Mouse (Mus musculus) adrenal gland, postnatal 10 days (tissue): ENCODE data around the gene Unk. TPM values are rescaled to one million over a fixed set of nuclear protein-coding genes. Genes with fewer than 3 reads are reported as not detected.

Source experiments
- DNase-seq: peaks from one replicate; pipeline ENCODE4 v3.0.0; 2021; ENCODE audit warnings: mixed read lengths
- long read RNA-seq, 2 experiments: library from polyadenylated mRNA; stranded (forward); transcript quantifications; one replicate each; pipeline ENCODE4 v2.0.0; 2021
- total RNA-seq, 2 experiments: library from RNA; stranded (reverse); gene quantifications; 2 replicates each; pipeline ENCODE4 v1.2.3; 2021

Gene Unk
- 10 to 100 TPM; 21.0 to 26.0 TPM for total RNA-seq
- long read RNA-seq, experiment 1, partial matches to known transcripts, result 6 of 7 reads
- long read RNA-seq, experiment 1, other reads (novel, unspliced or antisense), result 1 of 7 reads
- long read RNA-seq, experiment 2, partial matches to known transcripts, result 9 of 18 reads
- long read RNA-seq, experiment 2, other reads (novel, unspliced or antisense), result 4 of 18 reads

- DNase-seq, result peak; percentile 96
These were observed at the start of gene Unk for GRCm38 (mm10) chr11:116030088-116030897. TSS of gene Unk (plus strand) at chr11:116030322.

DNA sequence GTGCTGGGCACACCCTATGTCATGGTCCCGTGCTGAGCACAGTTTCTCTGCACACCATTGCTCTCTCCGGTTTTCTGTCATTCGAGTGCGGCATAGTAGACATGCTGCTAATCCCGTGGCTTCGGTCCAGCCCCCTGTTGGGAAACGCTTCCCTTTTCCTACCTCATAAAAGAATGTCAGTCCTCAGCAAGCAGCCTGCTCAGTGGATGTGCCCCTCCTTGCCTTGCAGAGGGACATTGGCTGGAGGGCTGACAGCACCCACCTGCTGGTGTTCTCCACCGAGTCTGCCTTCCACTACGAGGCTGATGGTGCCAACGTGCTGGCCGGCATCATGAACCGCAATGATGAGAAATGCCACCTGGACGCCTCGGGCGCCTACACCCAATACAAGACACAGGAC is 47.6 kb upstream of the Unk start:
- DNase-seq, result no peak

DNA sequence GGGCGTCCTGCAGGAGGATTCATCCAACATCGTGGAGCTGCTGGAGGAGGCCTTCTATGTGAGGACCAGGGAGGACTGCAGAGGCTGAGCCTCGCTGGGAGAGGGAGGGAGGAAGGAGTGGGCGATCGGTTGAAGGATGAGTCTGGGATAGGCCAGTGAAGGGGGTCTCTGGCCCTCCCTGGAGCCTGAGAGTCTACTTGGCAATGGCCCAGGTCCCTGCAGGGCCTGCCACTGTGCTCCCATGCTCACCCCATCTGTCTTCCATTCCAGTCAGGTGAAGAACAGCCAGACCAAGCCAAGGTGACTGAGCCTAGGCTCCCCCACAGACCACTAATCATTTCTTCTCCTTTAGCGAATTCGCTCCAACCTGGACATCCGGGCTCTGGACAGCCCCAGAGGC is 46.8 kb upstream of the Unk start:
- DNase-seq, result no peak

GRCm38 (mm10) chr11:115989686-115990085 is 40.4 kb upstream of the Unk start:
- DNase-seq, result no peak

DNA sequence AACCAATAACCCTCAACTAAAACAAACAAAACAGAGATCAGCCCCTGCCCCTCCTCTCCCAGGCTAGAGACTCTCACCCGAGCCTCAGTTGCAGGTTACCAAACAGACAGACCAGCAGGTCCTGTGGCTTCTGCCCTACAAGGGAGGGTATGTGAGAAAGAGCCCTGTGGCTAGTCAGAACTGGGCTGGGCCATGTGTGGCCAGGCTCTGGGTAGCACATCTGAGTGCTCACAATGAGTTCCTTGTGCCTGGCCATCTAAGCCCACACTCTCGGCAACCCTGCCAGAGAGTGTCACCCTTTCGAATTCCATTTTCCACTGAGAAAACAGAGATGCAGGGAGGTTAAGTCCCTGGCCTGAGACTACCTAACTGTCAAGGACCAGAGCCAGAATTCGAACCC is 38.0 kb upstream of the Unk start:
- DNase-seq, result no peak

DNA sequence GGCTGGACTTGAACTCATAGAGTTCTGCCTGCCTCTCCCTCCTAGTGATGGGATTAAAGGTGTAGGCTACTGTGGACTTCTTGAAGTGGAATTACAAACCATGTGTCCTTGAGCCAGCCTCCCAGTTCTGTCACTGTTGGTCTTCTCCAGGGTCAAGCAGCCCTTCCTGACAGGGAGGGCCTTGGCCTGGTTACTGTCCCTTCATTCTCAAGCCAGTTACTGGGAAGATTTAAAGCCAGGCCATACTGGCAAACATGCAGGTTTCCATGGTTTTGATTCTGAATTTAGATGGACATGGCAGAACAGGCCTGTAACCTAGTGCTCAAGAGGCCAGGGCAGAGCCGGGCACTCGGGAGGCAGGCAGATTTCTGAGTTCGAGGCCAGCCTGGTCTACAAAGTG is 34.9 kb upstream of the Unk start:
- no peak for DNase-seq

- no peak for DNase-seq
These were observed 33.1 kb upstream of the Unk start for GRCm38 (mm10) chr11:115997047-115997446.

GRCm38 (mm10) chr11:115997662-115998061 is 32.5 kb upstream of the Unk start:
- DNase-seq, result no peak

GRCm38 (mm10) chr11:115999027-115999426 is 31.1 kb upstream of the Unk start:
- no peak for DNase-seq

DNA sequence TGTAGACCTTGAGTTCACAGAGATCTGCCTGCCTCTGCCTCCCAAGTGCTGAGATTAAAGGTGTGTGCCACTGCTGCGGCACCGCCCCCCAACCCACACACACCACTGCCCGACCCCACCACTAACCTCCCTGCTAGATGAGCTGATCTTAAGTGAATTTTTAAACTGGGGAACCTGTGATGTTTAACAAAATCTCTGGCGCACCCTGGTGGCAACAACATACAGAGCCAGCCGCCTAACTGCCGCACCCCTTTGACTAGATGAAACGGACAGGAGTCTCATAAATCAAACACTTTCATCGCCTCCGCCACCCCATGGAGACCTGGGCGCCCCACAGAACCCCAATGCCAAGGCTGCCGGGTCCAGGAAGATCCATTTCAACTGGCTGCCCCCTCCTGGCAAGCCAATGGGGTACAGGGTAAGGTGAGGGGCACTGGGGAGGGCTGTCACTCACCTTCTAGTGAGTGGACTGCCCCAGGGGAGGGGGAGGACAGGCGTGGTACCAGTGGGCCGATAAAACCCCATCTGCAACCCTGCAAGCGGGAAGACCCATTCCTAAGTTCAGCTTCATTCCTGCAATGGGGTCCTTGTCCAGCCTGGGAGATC is 30.5 kb upstream of the Unk start:
- DNase-seq, result peak; percentile 82

GRCm38 (mm10) chr11:116000607-116001006 is 29.5 kb upstream of the Unk start:
- no peak for DNase-seq

- no peak for DNase-seq
These were observed 28.4 kb upstream of the Unk start for GRCm38 (mm10) chr11:116001725-116002124.

GRCm38 (mm10) chr11:116002894-116003293 is 27.2 kb upstream of the Unk start:
- DNase-seq, result no peak

DNA sequence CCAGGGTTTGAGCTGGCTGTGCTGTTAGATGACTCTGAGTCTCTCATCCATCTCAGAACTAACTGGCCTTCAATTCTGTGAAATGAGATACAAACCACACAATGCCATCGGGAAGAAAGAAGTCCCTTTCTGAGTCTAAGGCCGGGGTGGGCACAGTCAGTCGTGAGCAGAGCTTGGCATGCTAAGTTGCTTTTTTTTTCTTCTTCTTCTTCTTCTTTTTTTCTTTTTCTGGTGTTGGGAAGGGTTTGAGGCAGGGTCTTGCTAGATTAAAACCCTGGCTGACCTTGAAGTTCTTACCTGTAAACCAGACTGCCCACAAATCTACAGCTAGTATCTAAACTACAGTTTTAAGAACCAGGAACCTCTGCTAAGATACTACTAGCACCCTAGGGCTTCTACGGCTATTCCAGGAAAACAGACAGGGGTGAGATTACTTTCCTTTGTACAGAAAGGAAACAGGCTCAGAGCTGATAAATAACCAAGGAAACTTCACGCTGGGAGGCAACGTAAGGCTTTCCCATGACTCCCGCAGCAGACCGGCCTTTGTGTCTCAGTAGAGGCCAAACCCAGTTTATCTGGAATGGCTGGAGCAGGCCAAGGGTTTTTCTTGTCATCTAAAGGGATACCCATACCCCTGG is 25.8 kb upstream of the Unk start:
- DNase-seq, result no peak

DNA sequence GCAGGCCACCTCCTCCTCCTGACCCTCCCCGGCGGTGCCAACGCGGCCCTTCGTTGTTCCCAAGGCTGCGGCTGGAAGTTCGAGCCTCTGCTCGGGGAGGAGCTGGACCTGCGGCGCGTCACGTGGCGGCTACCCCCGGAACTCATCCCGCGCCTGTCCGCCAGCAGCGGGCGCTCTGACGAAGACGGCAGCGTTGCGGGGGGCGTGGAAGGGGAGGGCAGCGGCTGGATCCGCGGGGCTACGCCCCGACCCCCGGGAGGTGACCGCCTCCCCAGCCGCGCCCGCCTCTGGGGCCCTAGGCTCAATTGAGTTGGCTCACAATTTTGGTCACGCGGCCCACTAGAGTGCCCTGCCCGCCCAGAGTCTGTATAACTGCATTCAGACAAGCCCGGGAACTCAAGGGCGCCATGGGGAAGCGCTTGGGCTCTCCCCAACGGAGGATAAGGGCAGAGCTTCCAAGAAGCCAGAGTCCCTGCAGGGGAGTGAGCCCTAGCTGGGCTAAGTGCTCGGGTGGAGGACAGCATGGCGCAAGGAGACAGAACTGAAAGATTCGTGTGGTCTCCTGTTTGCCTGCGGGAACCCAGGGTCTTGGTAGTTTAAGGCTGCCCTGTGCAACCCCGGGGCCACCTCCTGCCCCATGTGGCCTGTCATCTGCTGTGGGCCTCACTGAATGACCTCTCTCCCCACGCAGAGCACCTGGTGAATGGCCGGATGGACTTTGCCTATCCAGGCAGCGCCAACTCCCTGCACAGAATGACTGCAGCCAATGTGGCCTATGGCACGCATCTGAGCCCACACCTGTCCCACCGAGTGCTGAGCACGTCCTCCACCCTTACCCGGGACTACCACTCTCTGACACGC is 25.1 kb upstream of the Unk start:
- peak; percentile 86 for DNase-seq

- DNase-seq, result no peak
These were observed 24.3 kb upstream of the Unk start for GRCm38 (mm10) chr11:116005701-116006419.

DNA sequence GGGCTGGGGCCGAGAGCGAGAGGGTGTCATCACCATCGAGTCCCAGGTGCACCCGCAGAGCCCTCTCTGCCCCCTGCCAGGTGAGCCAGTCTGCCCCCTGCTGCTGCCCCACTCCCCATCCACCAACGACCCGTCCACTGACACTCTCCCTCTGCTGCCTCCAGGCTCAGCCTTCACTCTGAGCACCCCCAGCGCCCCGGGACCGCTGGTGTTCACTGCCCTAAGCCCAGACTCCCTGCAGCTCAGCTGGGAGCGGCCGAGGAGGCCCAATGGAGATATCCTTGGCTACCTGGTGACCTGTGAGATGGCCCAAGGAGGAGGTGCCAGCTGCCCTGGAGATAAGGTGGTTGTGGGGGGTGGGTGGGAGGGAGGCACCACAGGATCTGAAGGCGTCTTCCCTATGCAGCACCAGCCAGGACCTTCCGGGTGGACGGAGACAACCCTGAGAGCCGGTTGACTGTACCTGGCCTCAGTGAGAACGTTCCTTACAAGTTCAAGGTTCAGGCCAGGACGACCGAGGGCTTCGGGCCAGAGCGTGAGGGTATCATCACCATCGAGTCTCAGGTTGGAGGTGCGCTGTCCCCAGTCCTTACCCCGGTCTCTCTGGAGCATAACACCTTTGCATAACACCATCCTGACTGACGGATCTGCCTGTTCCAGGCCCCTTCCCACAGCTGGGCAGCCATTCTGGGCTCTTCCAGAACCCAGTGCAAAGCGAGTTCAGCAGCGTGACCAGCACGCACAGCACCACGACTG is 22.8 kb upstream of the Unk start:
- DNase-seq, result no peak

GRCm38 (mm10) chr11:116008411-116008810 is 21.7 kb upstream of the Unk start:
- no peak for DNase-seq

DNA sequence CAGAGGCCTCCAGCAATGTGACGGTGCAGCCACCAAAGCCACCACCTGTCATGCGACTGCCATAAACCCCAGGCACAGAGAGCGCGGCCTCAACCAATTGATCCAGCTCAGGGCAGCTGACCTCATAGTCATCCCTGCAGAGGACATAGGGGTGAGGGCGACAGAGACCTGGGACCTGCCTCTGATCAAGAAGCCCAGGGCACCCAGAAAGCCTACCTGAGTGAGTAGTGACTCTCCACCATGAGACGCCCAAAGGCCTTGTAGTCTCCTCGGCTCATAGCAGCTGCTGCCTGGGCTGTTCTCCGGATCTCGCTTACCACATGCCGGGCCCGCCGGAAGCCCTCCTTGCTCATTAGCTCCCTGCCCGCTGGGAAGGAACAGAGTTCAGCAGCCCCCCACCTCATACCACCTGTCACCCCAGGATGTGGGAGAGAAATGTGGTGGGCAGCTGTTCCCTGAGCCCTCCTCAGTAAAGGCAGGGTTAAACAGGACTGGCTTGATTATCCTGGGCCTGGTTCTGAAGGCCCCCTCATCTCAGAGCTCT is 21.2 kb upstream of the Unk start:
- DNase-seq, result no peak

GRCm38 (mm10) chr11:116009661-116010060 is 20.5 kb upstream of the Unk start:
- no peak for DNase-seq
